Mouse (Mus musculus) liver, embryonic 14.5 days (tissue): ENCODE measurements at regions not wholly inside any gene's neighbourhood (a gene's known extent, or its start where the extent isn't known, plus 50 kb on each side); places are given as distances from the start of the nearest gene placed in this dataset.
A peak's percentile ranks its signal among the peaks of the same experiment; 100 is the strongest.

Experiments
- CTCF ChIP-seq: IDR thresholded peaks from 2 replicates; pipeline ENCODE4 v1.5.1; 2016; ENCODE audit warnings: antibody characterized with exemption, low read depth, control low read depth
- EP300 ChIP-seq: IDR thresholded peaks from 2 replicates; pipeline ENCODE4 v1.6.1; 2016; ENCODE audit warnings: antibody characterized with exemption, low read depth

- TF ChIP-seq CTCF (no peak), EP300 (peak; percentile 46; the same call in 1 of the 2 replicates)
Observed at GRCm38 (mm10) chr1:193661377-193661776, 291.3 kb upstream of the Camk1g start.
